Mouse (Mus musculus) MEL (cell line): ENCODE results near the gene Churc1. TPM values are rescaled to one million over a fixed set of nuclear protein-coding genes. Genes with fewer than 3 reads are reported as not detected.

ENCODE experiments used
- DNase-seq: peaks from one replicate; pipeline ENCODE4 v3.0.0; 2011; ENCODE audit warnings: low read depth, low spot score
- H3K27ac ChIP-seq: 2 replicates; pipeline ENCODE4 v1.5.1; 2012; ENCODE audit warnings: low read depth, mild to moderate bottlenecking, control low read depth, low read length, moderate library complexity; ENCODE audit not compliant: control insufficient read depth
- H3K27me3 ChIP-seq, 2 experiments: fragments of 150-350 bp in 1 of 2; sonication (generic) in 1 of 2; 2 replicates each; pipeline ENCODE4 v1.6.1; 2012; ENCODE audit warnings: low read length in 2 of 2, mild to moderate bottlenecking in 2 of 2, improper control_type of control experiment in 1 of 2, moderate library complexity in 1 of 2; ENCODE audit not compliant: insufficient read depth in 2 of 2, control insufficient read depth in 1 of 2
- H3K36me3 ChIP-seq, 2 experiments: 2 replicates each; pipeline ENCODE4 v1.6.1; 2012 to 2014; ENCODE audit warnings: low read length in 2 of 2, improper control_type of control experiment in 1 of 2, inconsistent platforms in 1 of 2, mild to moderate bottlenecking in 1 of 2; ENCODE audit not compliant: insufficient read depth in 2 of 2, control insufficient read depth in 1 of 2
- H3K4me1 ChIP-seq, 2 experiments: fragments of 150-350 bp in 1 of 2; sonication (generic) in 1 of 2; 2 replicates each; pipeline ENCODE4 v1.6.1; 2012; ENCODE audit warnings: low read length in 2 of 2, improper control_type of control experiment in 1 of 2, mild to moderate bottlenecking in 1 of 2; ENCODE audit not compliant: insufficient read depth in 2 of 2, control insufficient read depth in 1 of 2
- H3K4me3 ChIP-seq, 2 experiments: fragments of 150-350 bp in 1 of 2; sonication (generic) in 1 of 2; 2 replicates each; pipeline ENCODE4 v1.5.1; 2012; ENCODE audit warnings: low read depth in 2 of 2, low read length in 2 of 2, mild to moderate bottlenecking in 2 of 2, moderate library complexity in 2 of 2, control low read depth in 1 of 2, improper control_type of control experiment in 1 of 2; ENCODE audit not compliant: control insufficient read depth in 1 of 2, insufficient read depth in 1 of 2
- H3K79me2 ChIP-seq: 2 replicates; pipeline ENCODE4 v1.6.1; 2012; ENCODE audit warnings: mild to moderate bottlenecking, low read length, moderate library complexity; ENCODE audit not compliant: control insufficient read depth, poor library complexity, insufficient read depth
- H3K9ac ChIP-seq: 2 replicates; pipeline ENCODE4 v1.6.1; 2012; ENCODE audit warnings: low read depth, mild to moderate bottlenecking, control low read depth, low read length, moderate library complexity; ENCODE audit not compliant: control insufficient read depth, poor library complexity, severe bottlenecking
- H3K9me3 ChIP-seq: fragments of 150-350 bp; sonication (generic); replicated peaks from 2 replicates; pipeline ENCODE4 v1.6.1; 2012; ENCODE audit warnings: mild to moderate bottlenecking, low read length, improper control_type of control experiment, moderate library complexity; ENCODE audit not compliant: insufficient read depth
- CHD1 ChIP-seq: IDR thresholded peaks from 2 replicates; pipeline ENCODE4 v1.6.1; 2012; ENCODE audit warnings: low read depth, mild to moderate bottlenecking, inconsistent platforms, low read length, improper control_type of control experiment
- CTCF ChIP-seq, 3 experiments: IDR thresholded peaks in 2 of 3; conservative IDR thresholded peaks in 1 of 3; 2 replicates each; pipeline ENCODE4 v1.5.1; 2011 to 2012; ENCODE audit warnings: low read length in 3 of 3, low read depth in 2 of 3, mild to moderate bottlenecking in 2 of 3, improper control_type of control experiment in 1 of 3, inconsistent platforms in 1 of 3, mixed read lengths in 1 of 3, moderate library complexity in 1 of 3; ENCODE audit not compliant: control insufficient read depth in 1 of 3, insufficient read depth in 1 of 3, poor library complexity in 1 of 3, severe bottlenecking in 1 of 3
- JUND ChIP-seq: IDR thresholded peaks from 2 replicates; pipeline ENCODE4 v1.6.1; 2011; ENCODE audit warnings: low read depth, mild to moderate bottlenecking, improper control_type of control experiment, low read length
- MAZ ChIP-seq: IDR thresholded peaks from 2 replicates; pipeline ENCODE4 v1.6.1; 2012; ENCODE audit warnings: low read depth, mild to moderate bottlenecking, inconsistent platforms, low read length, improper control_type of control experiment
- MEF2A ChIP-seq: IDR thresholded peaks from 2 replicates; pipeline ENCODE4 v1.6.1; 2014; ENCODE audit warnings: low read depth, mild to moderate bottlenecking, inconsistent platforms, low read length, improper control_type of control experiment; ENCODE audit not compliant: poor library complexity, insufficient replicate concordance, severe bottlenecking; ENCODE audit errors: extremely low read depth
- MYC ChIP-seq: IDR thresholded peaks from 2 replicates; pipeline ENCODE4 v1.6.1; 2011; ENCODE audit warnings: low read depth, mild to moderate bottlenecking, low read length, improper control_type of control experiment, moderate library complexity
- NRF1 ChIP-seq: IDR thresholded peaks from 2 replicates; pipeline ENCODE4 v1.6.1; 2014; ENCODE audit warnings: low read depth, mild to moderate bottlenecking, inconsistent platforms, low read length, improper control_type of control experiment, moderate library complexity; ENCODE audit not compliant: poor library complexity, insufficient read depth, severe bottlenecking
- POLR2AphosphoS5 ChIP-seq: IDR thresholded peaks from 2 replicates; pipeline ENCODE4 v1.6.1; 2012; ENCODE audit warnings: low read depth, borderline replicate concordance, mild to moderate bottlenecking, inconsistent platforms, low read length, moderate library complexity, mixed read lengths
- RAD21 ChIP-seq: IDR thresholded peaks from 2 replicates; pipeline ENCODE4 v1.6.1; 2011; ENCODE audit warnings: mild to moderate bottlenecking, low read depth, low read length, improper control_type of control experiment
- SIN3A ChIP-seq: IDR thresholded peaks from 2 replicates; pipeline ENCODE4 v1.6.1; 2012; ENCODE audit warnings: low read length, improper control_type of control experiment, inconsistent platforms
- SMC3 ChIP-seq: IDR thresholded peaks from 2 replicates; pipeline ENCODE4 v1.6.1; 2011; ENCODE audit warnings: low read depth, low read length, improper control_type of control experiment
- ZC3H11A ChIP-seq: IDR thresholded peaks from 2 replicates; pipeline ENCODE4 v1.6.1; 2012; ENCODE audit warnings: low read depth, mild to moderate bottlenecking, inconsistent platforms, low read length, improper control_type of control experiment
- ZMIZ1 ChIP-seq: IDR thresholded peaks from 2 replicates; pipeline ENCODE4 v1.6.1; 2012; ENCODE audit warnings: low read depth, mild to moderate bottlenecking, inconsistent platforms, low read length, improper control_type of control experiment, moderate library complexity
- ZNF384 ChIP-seq: IDR thresholded peaks from 2 replicates; pipeline ENCODE4 v1.6.1; 2012; ENCODE audit warnings: low read depth, mild to moderate bottlenecking, inconsistent platforms, low read length, improper control_type of control experiment
- polyA plus RNA-seq, 2 experiments: library from polyadenylated mRNA; stranded (reverse) in 1 of 2; unstranded in 1 of 2; fragments of >175 nt in 1 of 2; fragments of >200 nt in 1 of 2; gene quantifications; 2 replicates each; pipeline versions ENCODE4 v1.2.1 to v1.2.4; 2012; ENCODE audit warnings: low replicate concordance in 2 of 2, low read depth in 1 of 2; ENCODE audit not compliant: insufficient read length in 2 of 2, insufficient read depth in 1 of 2, missing spikeins in 1 of 2
- total RNA-seq: library from RNA; depleted of rRNA; stranded (reverse); fragments of 300-350 nt; gene quantifications from 2 replicates; pipeline ENCODE4 v1.2.3, GENCODE M21; 2012

The Churc1 gene
- total and polyA plus RNA-seq, 3 experiments: 74.9 to 186 TPM; not detected in 1

DNA sequence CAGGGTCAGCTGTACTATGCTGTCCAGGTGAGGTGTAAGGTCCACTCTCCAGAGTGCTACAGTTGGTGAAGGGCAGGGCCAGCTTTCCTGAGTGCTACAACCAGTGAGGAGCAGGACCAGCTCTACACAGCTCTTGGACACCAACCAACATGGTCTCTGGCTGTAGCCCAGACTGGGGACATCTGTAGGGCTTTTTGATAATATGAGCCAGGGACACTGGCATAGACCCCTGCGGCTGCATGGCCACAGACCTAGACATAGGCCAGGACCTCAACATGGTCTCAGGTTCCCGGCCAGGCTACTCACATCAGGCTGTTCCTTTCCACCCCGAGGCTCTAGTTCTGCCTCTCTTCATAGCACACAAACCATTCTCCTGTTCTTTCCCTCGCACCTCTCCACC, 37.4 kb upstream of the Churc1 start:
- H3K4me3 ChIP-seq: no peak overlapping the region
- H3K27me3 ChIP-seq: no peaks in the 10 kb centered on the region
- no peak overlapping the region for H3K27ac ChIP-seq
- no peak for TF ChIP-seq MEF2A
- DNase-seq: no peak
- no peaks in the 10 kb centered on the region for H3K4me1 ChIP-seq
- no peaks in the 10 kb centered on the region for H3K36me3 ChIP-seq
- H3K79me2 ChIP-seq: no peaks in the 10 kb centered on the region
- no peak overlapping the region for H3K9ac ChIP-seq
- H3K9me3 ChIP-seq: no peaks in the 10 kb centered on the region

DNA sequence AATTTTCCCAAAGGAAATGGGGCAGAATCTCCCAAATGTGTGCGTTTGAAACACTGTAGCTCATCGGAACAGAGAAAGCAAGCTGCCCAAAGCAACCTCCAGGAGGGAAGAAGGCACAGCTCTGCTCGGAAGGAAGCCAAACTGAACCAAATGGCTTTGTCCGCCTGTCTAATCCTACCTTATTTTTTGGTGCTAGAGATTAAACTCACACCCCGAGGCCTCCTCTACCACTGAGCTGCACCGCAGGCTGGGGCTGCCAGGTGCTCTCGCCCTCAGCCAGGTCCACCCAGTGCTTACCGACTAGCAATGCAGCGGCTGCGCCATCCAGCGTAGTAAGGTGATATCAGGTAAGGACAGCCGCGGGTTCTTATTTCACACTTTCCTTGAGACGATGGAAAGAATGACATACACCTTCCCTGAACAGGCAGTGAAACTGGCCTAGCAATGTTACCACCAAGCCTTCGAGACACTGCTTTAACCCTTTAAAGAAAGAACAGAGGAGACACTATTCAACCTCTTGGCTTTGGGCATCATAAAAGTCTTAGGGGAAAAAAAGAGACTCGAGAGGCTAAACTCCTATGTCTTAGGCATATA, 14.4 kb upstream of the Churc1 start:
- Histone ChIP-seq H3K9me3 (no peaks in the 10 kb centered on the region), H3K27ac (no peak overlapping the region), H3K27me3 (no peaks in the 10 kb centered on the region), H3K4me1 (peaks cover 0 to 5% of the 10 kb centered on the region in 2 experiments; a peak in 2 of 4 replicates), H3K4me3 (no peak overlapping the region), H3K36me3 (no peaks in the 10 kb centered on the region; a peak in 1 of 4 replicates), H3K9ac (no peak overlapping the region), H3K79me2 (no peaks in the 10 kb centered on the region)
- DNase-seq: no peak
- TF ChIP-seq SIN3A (no peak), ZMIZ1 (no peak), SMC3 (no peak), MYC (no peak), CHD1 (no peak), JUND (no peak)

DNA sequence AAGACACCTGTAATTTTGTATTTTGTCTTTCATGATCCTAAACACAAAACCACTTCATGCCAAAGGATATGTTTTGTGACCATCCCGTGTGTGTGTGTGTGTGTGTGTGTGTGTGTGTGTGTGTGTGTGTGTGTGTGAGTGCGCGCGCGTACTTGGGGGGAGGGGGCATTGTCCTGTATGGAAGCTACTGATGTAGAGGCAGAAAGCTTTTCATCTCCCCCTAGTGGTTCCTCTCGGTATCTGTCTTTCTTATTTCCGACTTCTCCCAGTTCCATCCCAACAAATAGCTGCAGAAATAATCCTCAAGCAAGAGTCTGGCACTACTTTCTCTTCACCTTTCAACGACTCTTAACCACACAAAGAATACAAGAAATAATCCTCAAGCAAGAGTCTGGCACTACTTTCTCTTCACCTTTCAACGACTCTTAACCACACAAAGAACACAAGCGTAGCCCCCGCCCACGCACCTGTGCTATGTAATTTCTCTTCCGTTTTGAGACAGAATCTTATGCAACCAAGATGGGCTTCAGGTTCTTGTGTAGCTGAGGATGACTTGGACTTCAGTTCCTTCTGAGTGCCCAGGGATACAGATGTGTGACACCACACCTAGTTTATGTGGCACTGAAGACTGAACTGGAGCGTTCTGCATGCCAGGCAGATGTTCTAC, 12.6 kb upstream of the Churc1 start:
- Histone ChIP-seq H3K9me3 (no peaks in the 10 kb centered on the region), H3K27me3 (no peaks in the 10 kb centered on the region), H3K36me3 (no peaks in the 10 kb centered on the region; a peak in 1 of 4 replicates), H3K79me2 (no peaks in the 10 kb centered on the region), H3K4me1 (peaks cover 0 to 5% of the 10 kb centered on the region in 2 experiments; a peak in 2 of 4 replicates), H3K27ac (no peak overlapping the region), H3K9ac (no peak overlapping the region), H3K4me3 (peak overlapping the region; percentile 33 to 37; a peak in 2 of 4 replicates)
- TF ChIP-seq RAD21 (peak; percentile 62), ZNF384 (no peak), ZC3H11A (peak; percentile 41), SMC3 (peak; percentile 60), NRF1 (0 out of 2 replicates have a peak, but pooled peaks have one; percentile 27), POLR2AphosphoS5 (no peak), CTCF (IDR thresholded peaks at IDR 0.05 in 2 of 3, conservative IDR thresholded peaks at IDR 0.05 in 1 of 3; ENCODE audit: control insufficient read depth in 1 of 3, insufficient read depth in 1 of 3, low read depth in 2 of 3, low read length in 3 of 3, poor library complexity in 1 of 3, severe bottlenecking in 1 of 3) (peak; percentile 37 to 67 (median 65)), MAZ (0 out of 2 replicates have a peak, but pooled peaks have one; percentile 48)
- DNase-seq: peak; percentile 79
